Mouse (Mus musculus) gastrocnemius, postnatal 10 days (tissue): ENCODE results near the gene Pold1. TPM values are rescaled to one million over a fixed set of nuclear protein-coding genes. Genes with fewer than 3 reads are reported as not detected.

ENCODE experiments used
- DNase-seq: peaks from one replicate; pipeline ENCODE4 v3.0.0; 2021; ENCODE audit warnings: mixed read lengths
- long read RNA-seq, 2 experiments: library from polyadenylated mRNA; stranded (forward); transcript quantifications; one replicate each; pipeline ENCODE4 v2.0.0; 2021
- total RNA-seq, 2 experiments: library from RNA; stranded (reverse); gene quantifications; 2 replicates each; pipeline ENCODE4 v1.2.3; 2021

The Pold1 gene
- total RNA-seq = 10 to 100 TPM in 1 of 2 experiments, 1 to 10 TPM in 1; 8.1 to 14.7 TPM
- long read RNA-seq, experiment 1, transcript Pold1-201 (27 exons, 3,454 nt) = major isoform, 19 of 25 reads
- long read RNA-seq, experiment 1, partial matches to known transcripts = 3 of 25 reads
- long read RNA-seq, experiment 1, other reads (novel, unspliced or antisense) = 3 of 25 reads
- long read RNA-seq, experiment 2, transcript Pold1-201 (27 exons, 3,454 nt) = major isoform, 15 of 20 reads
- long read RNA-seq, experiment 2, partial matches to known transcripts = 2 of 20 reads
- long read RNA-seq, experiment 2, other reads (novel, unspliced or antisense) = 3 of 20 reads

DNA sequence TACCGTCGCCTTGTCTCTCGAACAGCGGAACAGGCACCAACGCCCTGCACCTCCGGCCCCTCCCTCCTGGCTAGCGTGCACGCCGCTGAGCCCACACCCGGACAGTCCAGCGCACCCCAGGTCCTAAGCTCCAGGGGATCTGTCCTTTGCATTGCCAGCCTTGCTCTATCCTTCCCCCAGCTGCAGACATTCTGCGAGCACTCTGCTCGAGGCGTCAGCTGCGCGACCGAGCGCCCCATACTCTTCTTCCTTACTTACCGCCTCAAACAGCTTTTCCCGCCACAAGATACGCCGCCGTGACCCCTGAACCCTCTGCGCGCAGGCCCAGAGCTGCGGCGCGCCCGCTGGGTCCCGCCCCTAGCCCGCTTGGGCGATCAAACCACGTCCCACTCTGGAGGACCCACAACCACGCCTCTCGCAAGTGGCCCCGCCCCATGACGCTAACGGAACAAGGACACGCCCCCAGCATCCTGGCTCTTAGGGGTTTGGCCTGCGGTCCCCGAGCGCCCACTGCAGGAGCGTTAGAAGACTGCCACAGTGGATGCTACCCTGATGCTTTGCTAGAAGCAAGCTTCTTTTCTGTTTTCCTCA is at the start of gene Pold1:
Gene Pold1, minus strand, starts transcription at position 353 of the 591 bp plus-strand sequence.
- peak; percentile 99 for DNase-seq

DNA sequence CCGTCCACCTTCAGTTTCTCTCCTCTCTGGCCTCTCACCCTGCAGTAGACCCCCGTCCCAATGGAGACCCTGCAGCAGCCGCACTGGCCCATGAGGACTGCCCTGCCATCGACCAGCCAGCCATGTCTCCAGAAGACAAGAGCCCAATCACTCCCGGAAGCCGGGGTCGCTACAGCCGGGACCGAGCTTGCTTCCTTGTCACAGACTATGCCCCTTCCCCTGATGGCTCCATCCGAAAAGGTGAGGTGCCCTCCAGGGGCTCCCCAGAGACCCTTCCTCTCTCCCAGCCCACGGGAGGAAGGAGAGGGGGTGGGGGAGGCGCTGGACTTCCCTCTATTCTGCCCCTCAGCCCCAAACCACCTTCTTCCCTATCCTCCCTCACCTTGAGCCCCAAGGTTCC is 49.7 kb upstream of the Pold1 start:
- DNase-seq = no peak

DNA sequence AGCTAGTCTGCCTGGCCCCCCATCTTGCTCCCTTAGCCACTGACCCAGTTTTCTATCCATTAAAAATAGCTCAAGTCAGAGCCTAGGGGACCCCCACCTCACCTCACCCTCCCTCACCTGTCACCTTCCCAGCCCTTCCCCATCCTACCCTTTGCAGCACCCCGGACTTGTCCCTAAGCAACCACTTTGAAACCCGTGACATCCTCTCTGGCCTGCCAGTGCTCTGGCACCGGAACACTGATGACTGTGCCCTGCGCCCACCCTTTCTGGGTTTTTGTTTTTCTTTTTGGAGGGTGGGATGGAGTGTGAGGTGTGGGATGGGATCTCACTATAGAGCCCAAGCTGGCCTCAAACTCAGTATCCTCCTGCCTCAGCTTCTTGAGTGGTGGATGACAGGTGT is 49.0 kb upstream of the Pold1 start:
- no peak for DNase-seq

DNA sequence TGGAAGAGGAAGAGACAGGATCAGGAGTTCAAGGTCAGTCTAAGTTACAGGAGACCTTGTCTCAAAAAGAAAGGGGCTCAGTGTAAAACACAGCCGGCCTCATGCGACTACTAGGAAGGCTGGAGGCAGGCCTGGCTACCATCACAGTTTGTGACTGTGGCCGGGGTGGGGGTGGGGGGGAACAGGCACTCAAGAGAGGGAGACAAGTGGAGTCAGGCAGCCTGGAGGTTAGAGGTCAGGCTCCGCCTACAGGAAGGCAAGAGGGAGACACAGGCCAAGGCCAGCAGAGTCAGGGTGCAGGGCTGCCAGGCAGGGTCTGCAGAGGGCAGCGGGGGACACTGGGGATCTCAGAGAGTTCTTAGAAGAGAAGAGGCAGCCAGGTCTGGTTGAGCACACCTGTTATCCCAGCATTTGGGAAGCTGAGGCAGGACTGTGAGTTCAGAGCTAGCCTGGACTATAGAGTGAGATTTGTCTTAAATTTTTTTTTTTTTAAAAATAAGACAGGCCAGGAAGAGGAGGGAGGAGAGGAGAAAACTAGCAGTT is 48.4 kb upstream of the Pold1 start:
- no peak for DNase-seq

DNA sequence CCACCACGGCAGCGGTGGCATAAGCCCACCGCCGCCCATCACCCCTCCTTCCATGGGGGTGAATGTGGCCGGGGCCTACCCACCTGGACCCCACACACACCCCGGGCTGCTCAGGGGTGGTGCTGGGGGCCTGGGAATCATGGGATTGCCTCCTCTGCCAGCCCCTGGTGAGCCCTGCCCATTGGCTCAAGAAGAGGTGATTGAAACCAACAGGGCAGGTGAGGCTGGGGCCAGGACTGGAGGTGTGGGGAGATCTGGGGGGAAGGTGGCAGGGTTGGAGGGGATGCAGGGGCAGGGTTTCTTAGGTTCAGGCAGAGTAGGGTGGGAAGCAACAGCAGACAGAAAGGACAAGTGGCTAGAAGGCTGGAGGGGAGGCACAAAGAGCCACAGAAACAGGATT is 47.4 kb upstream of the Pold1 start:
- DNase-seq = no peak

DNA sequence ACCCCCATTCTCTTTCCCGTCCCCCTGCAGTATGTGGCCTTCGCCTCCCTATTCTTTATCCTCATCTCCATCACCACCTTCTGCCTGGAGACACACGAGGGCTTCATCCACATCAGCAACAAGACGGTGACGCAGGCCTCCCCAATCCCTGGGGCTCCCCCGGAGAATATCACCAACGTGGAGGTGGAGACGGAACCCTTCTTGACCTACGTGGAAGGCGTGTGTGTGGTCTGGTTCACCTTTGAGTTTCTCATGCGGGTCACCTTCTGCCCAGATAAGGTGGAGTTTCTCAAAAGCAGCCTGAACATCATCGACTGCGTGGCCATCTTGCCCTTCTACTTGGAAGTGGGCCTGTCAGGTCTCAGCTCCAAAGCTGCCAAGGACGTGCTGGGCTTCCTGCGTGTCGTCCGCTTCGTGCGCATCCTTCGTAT is 46.5 kb upstream of the Pold1 start:
- no peak for DNase-seq

DNA sequence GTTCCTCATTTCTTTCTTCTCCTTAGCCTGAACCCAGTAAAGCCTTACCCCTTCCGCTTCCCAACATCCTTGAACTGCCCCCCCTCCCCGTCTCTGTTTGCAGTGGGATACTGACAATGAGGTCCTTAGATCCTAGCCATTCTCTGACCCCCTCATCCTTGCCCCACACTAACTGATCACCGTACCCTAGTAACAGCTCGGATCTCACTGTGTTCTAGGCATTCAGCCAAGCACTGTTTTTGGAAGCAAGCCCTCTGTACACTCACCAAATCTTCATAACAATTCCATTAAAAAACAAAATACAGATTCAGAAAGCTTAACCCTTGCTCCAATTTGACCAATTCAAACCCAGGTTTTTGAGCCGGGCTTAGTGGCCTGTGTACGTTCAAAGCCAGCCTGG is 45.6 kb upstream of the Pold1 start:
- DNase-seq = no peak

DNA sequence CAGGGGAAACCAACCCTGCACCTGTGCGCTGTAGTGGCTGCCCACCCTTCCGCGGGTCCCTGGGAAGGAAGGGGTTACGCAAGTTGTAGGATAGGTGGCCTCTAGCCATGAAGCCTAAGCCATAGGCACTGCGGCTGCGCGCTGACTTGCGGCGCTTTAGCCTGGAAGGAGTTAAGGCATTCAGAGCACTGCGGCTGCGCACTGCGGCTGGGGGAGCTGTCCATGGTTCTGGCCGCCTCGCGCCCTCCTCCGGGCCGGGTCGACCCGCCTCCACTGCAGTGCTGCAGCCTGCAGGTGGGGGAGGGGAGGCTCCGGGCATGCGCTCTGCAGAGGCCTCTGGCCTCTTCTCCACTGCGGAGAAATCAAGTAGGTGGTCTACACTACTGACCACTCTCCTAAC is 45.1 kb upstream of the Pold1 start:
- DNase-seq = peak; percentile 88

DNA sequence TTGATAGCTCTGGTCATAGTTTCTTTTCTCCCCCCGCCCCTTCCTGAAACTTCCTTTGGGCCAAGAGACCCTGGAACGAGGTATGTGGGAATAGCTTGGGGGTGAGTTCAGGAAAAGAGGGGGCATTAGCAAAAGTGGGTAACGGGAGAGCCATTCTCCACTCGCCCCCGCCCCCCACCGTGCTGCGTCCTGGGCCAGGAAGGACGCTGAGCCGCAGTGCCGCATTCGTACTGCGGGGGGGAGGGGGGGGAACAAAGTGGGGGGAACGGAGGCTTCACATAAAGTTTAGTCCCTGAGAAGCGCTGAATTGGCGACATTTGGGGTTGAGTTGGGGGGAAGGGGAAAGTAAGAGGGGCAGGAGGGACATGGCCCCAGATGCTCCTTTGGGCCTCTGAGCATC is 44.4 kb upstream of the Pold1 start:
- DNase-seq = no peak

DNA sequence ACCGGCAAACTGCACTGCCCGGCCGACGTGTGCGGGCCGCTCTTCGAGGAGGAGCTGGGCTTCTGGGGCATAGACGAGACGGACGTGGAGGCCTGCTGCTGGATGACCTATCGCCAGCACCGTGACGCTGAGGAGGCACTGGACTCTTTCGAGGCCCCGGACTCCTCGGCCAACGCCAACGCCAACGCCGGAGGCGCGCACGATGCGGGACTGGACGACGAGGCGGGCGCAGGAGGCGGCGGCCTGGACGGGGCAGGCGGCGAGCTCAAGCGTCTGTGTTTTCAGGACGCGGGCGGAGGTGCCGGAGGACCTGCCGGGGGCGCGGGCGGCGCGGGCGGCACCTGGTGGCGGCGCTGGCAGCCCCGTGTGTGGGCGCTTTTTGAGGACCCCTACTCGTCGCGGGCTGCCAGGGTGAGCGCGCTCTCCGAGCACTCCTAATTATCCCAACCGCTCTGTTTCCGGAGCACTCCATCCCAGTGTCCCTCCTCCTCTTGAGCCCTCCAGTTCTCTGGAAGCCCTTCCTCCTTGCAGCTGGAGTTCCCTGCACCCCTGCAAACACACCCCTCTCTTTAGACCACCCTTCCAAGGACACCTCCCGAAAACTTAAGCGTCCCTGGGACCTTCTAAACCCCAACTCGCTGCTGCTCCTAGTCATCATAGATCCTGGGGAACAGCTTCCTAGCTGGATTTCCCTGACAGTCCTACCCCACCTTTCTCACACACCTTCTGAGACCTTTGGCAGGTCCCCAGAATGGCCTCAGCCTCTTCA is 42.9 kb upstream of the Pold1 start:
- DNase-seq = no peak

DNA sequence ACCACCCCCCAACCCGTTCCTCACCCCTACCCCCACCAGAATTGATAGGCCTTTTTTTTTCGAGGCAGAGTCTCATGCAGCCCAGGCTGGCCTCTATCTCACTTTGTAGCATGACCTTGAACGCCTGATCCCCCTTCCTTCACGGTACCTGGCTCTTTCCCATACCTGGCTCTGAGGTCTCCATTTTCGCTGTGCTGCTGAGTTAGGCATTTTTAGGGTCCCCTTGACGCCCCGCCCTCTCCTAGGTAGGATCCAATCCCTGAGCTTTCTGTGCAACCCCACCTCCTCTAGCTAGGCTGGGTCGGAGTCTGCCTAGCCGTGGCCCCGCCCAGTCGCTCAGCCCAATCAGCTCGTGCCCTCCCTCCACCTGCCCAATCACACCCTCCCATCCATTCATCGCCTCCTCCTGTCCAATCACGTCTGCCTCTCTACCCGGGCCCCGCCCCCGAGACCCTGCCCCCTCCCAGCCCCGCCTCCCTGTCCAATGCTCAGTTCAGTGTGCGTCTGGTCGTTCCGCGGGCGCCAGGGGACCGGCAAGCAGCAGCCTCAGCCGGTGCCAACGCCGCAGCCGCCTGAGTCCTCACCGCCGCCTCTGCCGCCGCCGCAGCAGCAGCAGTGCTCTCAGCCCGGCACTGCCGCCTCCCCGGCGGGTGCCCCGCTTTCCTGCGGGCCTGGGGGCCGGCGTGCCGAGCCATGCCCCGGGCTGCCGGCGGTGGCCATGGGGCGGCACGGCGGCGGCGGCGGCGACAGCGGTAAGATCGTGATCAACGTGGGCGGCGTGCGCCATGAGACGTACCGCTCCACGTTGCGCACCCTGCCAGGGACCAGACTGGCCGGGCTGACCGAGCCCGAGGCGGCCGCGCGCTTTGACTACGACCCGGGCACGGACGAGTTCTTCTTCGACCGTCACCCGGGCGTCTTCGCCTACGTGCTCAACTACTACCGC is 42.0 kb upstream of the Pold1 start, which contains the start of gene Kcnc3:
Gene Kcnc3, plus strand, starts transcription at position 263 of the 946 bp plus-strand sequence.
- DNase-seq = peak; percentile 71

DNA sequence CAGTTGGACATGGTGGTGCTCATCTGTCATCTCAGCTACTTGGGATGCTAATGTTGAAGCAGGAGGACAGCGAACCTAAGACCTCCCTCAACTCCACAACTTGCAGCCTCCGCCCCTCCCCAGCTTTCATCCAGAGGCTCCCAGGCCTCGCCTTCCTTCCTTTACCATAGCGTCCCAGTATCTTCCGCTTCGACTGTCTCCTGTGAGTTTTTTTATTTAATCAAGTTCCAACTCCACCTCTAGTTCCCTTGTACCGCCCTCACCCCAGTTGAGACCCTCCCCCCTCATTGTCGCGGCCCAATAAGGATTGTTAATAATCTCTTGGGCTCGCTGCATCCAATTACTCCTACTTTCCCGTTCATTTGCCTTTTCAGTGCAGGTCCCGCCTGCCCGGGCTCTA is 41.3 kb upstream of the Pold1 start:
- DNase-seq = no peak

DNA sequence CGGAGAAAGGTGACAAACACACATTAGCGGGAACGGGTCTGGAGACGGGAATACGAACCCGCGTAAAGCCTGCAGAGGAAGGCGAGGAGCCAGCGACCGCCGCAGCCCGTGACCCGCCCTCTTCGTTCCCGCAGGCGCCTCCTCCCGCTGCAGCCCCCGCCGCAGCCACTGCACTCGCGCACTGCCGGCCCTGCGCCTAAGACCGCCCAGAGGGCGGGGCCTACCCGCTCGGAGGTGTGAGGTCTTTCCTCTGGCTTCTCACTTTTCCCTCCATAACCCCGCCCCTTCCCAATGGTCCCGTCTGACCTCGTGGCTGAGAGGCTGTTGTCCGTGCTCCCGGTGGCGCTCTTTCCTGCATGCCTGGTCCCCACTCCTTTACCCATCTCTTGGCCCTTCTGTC is 40.5 kb upstream of the Pold1 start:
- DNase-seq = no peak

DNA sequence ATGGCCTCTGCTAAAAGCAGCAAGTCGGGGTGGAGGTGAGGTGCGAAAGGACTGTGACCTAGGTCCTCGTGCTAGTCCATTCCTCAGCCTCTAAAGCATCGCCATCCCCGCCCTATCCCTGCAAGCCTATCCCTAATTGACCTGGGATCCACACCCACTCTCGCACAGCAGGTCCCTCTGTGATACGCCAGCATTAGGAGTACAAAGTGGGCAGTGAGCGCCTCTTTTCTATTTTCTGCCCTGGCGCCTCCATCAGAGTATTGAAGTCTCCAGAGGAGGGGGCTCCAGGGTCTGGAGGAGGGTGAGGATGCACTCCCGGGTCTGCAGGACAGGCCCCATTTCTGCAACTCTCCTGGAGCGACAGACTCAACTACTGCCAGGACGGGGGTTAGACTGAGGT is 39.7 kb upstream of the Pold1 start:
- no peak for DNase-seq

DNA sequence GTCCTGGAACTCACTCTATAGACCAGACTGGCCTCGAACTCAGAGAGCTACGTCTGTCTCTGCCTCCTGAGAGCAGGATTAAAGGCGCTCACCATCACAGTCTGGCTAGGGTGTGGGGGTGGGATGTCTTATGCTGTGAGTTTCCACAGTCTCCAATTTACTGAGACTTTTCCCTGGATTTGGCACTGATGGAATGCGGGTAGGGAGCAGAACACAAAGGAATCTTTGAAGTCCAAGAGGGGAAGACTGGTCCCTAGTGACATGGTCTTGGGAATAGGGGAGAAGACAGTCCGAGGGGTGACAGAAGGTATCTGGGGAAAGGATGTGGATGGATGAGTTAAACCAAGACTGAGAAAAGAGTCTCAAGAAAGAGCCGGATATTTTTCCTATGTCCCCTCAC is 39.0 kb upstream of the Pold1 start:
- no peak for DNase-seq

DNA sequence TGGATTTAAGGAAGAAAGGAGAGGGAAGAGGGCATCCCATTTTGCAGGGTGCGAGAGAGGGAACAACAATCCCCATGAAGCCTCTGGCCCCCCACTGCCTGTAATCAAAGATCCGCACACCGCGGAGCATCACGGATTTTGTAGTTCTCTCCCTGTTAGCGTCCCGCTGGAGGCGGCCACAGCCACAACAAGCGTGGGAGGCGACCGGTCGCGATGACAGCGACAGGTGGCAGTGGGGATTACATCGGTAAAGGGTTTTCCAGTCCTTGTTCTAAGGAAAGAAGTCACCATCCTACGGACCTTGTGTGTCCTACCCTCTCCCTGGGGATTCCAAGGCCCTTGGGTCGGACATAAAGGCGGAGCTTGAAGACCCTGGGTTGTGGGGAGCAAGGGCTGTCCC is 38.3 kb upstream of the Pold1 start:
- DNase-seq = no peak

DNA sequence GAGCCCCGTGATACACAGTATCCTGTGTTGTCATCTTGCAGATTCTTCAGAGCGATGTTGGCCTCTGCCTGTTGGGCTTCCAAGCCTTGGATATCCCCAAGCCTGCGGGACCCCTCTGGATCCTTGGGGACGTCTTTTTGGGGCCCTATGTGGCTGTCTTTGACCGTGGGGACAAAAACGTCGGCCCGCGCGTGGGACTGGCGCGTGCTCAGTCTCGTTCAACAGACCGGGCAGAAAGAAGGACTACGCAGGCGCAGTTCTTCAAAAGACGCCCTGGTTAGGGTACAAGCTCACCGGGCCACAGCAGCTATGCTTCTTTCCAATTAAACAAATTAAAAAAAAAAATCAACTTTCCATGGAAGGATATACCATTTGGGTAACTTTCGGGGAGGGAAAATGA is 37.9 kb upstream of the Pold1 start:
- no peak for DNase-seq

DNA sequence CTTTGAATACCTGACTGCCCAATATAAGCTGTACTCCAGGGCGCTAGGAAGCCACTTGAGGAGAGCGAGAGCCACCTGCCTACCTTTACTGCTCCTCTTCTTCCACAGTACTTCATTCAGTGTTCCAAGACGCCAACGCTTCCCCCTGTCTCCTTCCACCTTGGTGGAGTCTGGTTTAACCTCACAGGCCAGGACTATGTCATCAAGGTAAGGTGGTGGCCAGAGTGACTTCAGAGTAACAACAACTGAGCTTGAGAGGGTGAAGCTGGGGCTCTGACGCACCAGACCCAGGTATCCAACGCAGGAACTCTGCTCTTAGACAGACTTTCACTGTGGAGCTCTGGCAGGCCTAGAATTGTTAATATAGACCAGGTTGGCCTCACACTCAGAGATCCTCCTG is 37.0 kb upstream of the Pold1 start:
- no peak for DNase-seq

DNA sequence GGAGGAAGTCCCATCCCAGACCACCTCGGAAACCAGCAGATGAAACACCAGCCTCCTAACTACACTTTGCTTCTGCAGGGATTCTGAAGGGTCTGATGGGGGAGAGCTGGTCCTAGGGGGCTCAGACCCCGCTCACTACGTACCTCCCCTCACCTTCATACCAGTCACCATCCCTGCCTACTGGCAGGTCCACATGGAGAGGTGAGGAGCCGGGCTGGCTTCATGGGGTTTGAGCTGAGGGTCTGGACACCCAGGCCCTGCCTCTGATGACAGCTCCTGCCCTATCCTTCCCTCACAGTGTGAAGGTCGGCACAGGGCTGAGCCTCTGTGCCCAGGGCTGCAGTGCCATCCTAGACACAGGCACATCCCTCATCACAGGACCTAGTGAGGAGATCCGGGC is 36.3 kb upstream of the Pold1 start:
- DNase-seq = no peak

DNA sequence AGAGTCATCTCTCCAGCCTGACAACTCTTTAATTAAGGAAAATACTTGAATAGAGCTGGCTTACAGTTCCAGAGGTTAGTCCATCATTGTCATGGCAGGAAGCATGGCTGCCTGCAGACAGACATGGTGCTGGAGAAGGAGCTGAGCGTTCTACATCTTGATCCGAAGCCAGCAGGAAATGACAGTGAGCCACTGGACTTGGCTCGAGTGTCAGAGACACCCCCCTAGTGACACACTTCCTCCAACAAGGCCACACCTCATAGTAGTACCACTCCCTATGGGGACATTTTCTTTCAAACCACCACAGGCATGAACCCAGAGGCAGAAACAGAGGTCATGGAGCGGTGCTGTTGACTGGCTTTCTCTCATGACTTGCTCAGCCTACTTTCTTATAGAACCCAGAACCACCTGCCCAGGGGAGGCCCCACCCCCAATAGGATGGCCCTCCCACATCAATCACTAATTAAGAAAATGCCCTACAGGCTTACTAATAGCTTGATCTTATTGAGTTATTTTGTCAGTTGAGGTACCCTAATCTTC is 35.7 kb upstream of the Pold1 start:
- DNase-seq = no peak

DNA sequence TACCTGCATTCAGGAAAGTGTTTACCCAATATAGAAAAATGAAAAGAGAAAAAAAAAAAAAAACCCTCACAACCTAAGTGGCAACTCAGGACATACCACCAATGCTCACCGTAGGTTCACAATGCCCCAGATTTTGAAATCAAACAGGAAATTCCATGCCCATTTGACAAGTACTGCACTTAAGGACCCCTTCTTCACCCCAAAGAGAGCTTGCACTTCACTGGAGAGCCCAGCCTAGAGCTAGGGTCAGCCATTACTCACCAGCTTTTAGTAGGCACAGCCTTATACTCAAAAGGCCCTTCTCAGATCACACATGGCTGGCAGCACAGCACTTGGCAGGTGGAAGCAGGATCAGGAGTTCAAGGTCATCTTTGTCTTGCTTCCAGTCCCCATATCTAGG is 34.5 kb upstream of the Pold1 start:
- no peak for DNase-seq

DNA sequence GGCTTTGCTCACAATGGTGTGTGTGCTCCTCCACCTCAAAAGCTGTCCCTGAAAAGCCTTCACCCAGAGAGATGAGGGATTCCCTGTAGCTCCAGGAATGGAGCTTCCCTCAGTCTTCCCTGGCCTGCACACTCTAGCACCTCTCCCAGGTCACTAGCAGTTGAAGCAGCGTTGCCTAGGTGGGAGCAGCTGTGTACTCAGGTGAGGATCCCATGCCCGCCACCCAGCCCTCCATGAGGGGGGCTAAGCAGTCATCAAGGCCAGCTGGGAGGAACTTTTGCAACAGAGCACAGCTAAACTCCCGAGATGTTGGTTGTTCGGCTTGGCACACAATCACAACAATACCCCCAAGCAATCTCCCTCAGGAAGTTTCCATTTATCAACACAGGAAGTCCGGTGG is 34.1 kb upstream of the Pold1 start:
- DNase-seq = no peak
